Mouse (Mus musculus) lung, adult 2 months (tissue): ENCODE data around the gene Npr3.

ENCODE experiments used
- CTCF ChIP-seq: fragments of 200-500 bp; IDR thresholded peaks from 2 replicates; pipeline ENCODE4 v1.5.1; 2011; ENCODE audit warnings: mild to moderate bottlenecking, low read length, control low read depth; ENCODE audit not compliant: insufficient read depth
- POLR2A ChIP-seq: fragments of 200-500 bp; IDR thresholded peaks from 2 replicates; pipeline ENCODE4 v1.6.1; 2011; ENCODE audit warnings: low read depth, mild to moderate bottlenecking, control low read depth, low read length, borderline replicate concordance; ENCODE audit errors: extremely low read depth

GRCm38 (mm10) chr15:11906021-11906570 is 991 bp downstream of the Npr3 start:
- peak; percentile 20; the same call in 1 of the 2 replicates for TF ChIP-seq POLR2A
- no peak for TF ChIP-seq CTCF
